Mouse (Mus musculus) cerebellum, adult 2 months (tissue): ENCODE measurements around the gene Elmo2. TPM values are rescaled to one million over a fixed set of nuclear protein-coding genes. Genes with fewer than 3 reads are reported as not detected.

Experiments used
- DNase-seq, 2 experiments: peaks; one replicate each; pipeline ENCODE4 v3.0.0; 2021
- H3K27ac ChIP-seq: fragments of 200-500 bp; 2 replicates; pipeline ENCODE4 v1.5.1; 2012; ENCODE audit warnings: low read length, control low read depth, inconsistent platforms; ENCODE audit not compliant: insufficient read depth
- H3K27me3 ChIP-seq: fragments of 200-500 bp; 2 replicates; pipeline ENCODE4 v1.6.1; 2012; ENCODE audit warnings: inconsistent platforms, mild to moderate bottlenecking, low read length, moderate library complexity; ENCODE audit not compliant: control insufficient read depth, insufficient read depth
- H3K4me1 ChIP-seq: fragments of 200-500 bp; 2 replicates; pipeline ENCODE4 v1.6.1; 2011; ENCODE audit warnings: low read length; ENCODE audit not compliant: control insufficient read depth, insufficient read depth
- H3K4me3 ChIP-seq: fragments of 200-500 bp; replicated peaks from 2 replicates; pipeline ENCODE3; 2011; ENCODE audit warnings: mild to moderate bottlenecking, low read depth, low read length, control low read depth; ENCODE audit not compliant: insufficient read depth
- CTCF ChIP-seq: fragments of 200-500 bp; IDR thresholded peaks from 2 replicates; pipeline ENCODE4 v1.5.1; 2011; ENCODE audit warnings: low read depth, mild to moderate bottlenecking, control low read depth, low read length, moderate library complexity, borderline replicate concordance; ENCODE audit not compliant: insufficient read depth
- POLR2A ChIP-seq: fragments of 200-500 bp; IDR thresholded peaks from 2 replicates; pipeline ENCODE4 v1.6.1; 2011; ENCODE audit warnings: low read length, control low read depth, borderline replicate concordance; ENCODE audit not compliant: insufficient read depth
- WGBS: fragments of 180-500 bp; shearing (Covaris S2); methylation state at CpG from one replicate; pipeline ENCODE4 v1.1.7; 2018; 5-methylcytosine and 5-hydroxymethylcytosine counted together
- polyA plus RNA-seq: library from polyadenylated mRNA; depleted of rRNA; stranded (reverse); fragments of >200 nt; gene quantifications from 2 replicates; pipeline ENCODE4 v1.2.3, GENCODE M21; 2012

The Elmo2 gene
- polyA plus RNA-seq, 1 experiment, result 187 TPM

- Histone ChIP-seq H3K27ac (no peak overlapping the region), H3K4me1 (peaks cover 34% of the 10 kb centered on the region), H3K4me3 (no peak overlapping the region), H3K27me3 (no peaks in the 10 kb centered on the region)
- no peak for TF ChIP-seq CTCF
- no peak for TF ChIP-seq POLR2A
- DNase-seq, result no peak
- WGBS, result 15% methylated on average over 1 of the region's 1 CpGs
These were observed 75.4 kb downstream of the Elmo2 start for GRCm38 (mm10) chr2:165250903-165251302.

GRCm38 (mm10) chr2:165248967-165249366 lies 77.3 kb downstream of the Elmo2 start:
- H3K27me3 ChIP-seq, result no peaks in the 10 kb centered on the region
- no peak overlapping the region for H3K27ac ChIP-seq
- peaks cover 32% of the 10 kb centered on the region for H3K4me1 ChIP-seq
- TF ChIP-seq POLR2A, result no peak
- no peak for TF ChIP-seq CTCF
- DNase-seq, result no peak
- WGBS, result 47% methylated on average over 3 of the region's 3 CpGs
- H3K4me3 ChIP-seq, result no peak overlapping the region

GRCm38 (mm10) chr2:165246349-165246748 lies 79.9 kb downstream of the Elmo2 start:
- WGBS, result 85% methylated on average over 11 of the region's 11 CpGs
- no peak overlapping the region for H3K4me3 ChIP-seq

GRCm38 (mm10) chr2:165243122-165243720 lies 83.1 kb downstream of the Elmo2 start:
- H3K27me3 ChIP-seq, result no peaks in the 10 kb centered on the region

More at GRCm38 (mm10) chr2:165246349-165246748, 79.9 kb downstream of the Elmo2 start:
- H3K27me3 ChIP-seq, result no peaks in the 10 kb centered on the region
- H3K27ac ChIP-seq, result no peak overlapping the region
- no peak for DNase-seq
- TF ChIP-seq CTCF (no peak), POLR2A (no peak)
- peaks cover 32% of the 10 kb centered on the region for H3K4me1 ChIP-seq

GRCm38 (mm10) chr2:165242575-165242974 lies 83.7 kb downstream of the Elmo2 start:
- DNase-seq, result peak; percentile 61 to 68
- no peak for TF ChIP-seq CTCF
- TF ChIP-seq POLR2A, result no peak
- Histone ChIP-seq H3K4me3 (no peak overlapping the region), H3K4me1 (peaks cover 36% of the 10 kb centered on the region), H3K27me3 (no peaks in the 10 kb centered on the region), H3K27ac (peak overlapping the region; percentile 32)
- 7% methylated on average over 13 of the region's 13 CpGs for WGBS

More at GRCm38 (mm10) chr2:165243122-165243720, 83.1 kb downstream of the Elmo2 start:
- 6% methylated on average over 11 of the region's 11 CpGs for WGBS
- DNase-seq, result peak; percentile 79 to 87
- Histone ChIP-seq H3K4me1 (peaks cover 36% of the 10 kb centered on the region), H3K27ac (peak overlapping the region; percentile 29), H3K4me3 (peak overlapping the region; percentile 1)
- TF ChIP-seq CTCF (no peak), POLR2A (no peak)

- Histone ChIP-seq H3K27me3 (no peaks in the 10 kb centered on the region), H3K27ac (no peak overlapping the region)
These were observed 84.5 kb downstream of the Elmo2 start for GRCm38 (mm10) chr2:165241786-165242185.

GRCm38 (mm10) chr2:165240371-165240770 lies 85.9 kb downstream of the Elmo2 start:
- H3K4me3 ChIP-seq, result no peak overlapping the region
- H3K27ac ChIP-seq, result no peak overlapping the region
- H3K27me3 ChIP-seq, result no peaks in the 10 kb centered on the region
- TF ChIP-seq POLR2A (no peak), CTCF (no peak)
- DNase-seq, result no peak
- 54% methylated on average over 8 of the region's 8 CpGs for WGBS
- peaks cover 39% of the 10 kb centered on the region for H3K4me1 ChIP-seq

More at GRCm38 (mm10) chr2:165241786-165242185, 84.5 kb downstream of the Elmo2 start:
- TF ChIP-seq CTCF (no peak), POLR2A (no peak)
- no peak for DNase-seq
- Histone ChIP-seq H3K4me1 (peaks cover 36% of the 10 kb centered on the region), H3K4me3 (no peak overlapping the region)
- WGBS, result 68% methylated on average over 7 of the region's 7 CpGs

- Histone ChIP-seq H3K4me3 (no peak overlapping the region), H3K27me3 (no peaks in the 10 kb centered on the region)
- WGBS, result 20% methylated on average over 15 of the region's 15 CpGs
These were observed 86.6 kb downstream of the Elmo2 start for GRCm38 (mm10) chr2:165239533-165240144.

More at GRCm38 (mm10) chr2:165239533-165240144, 86.6 kb downstream of the Elmo2 start:
- DNase-seq, result peak in 1 of 2 experiments; percentile 49
- H3K4me1 ChIP-seq, result peaks cover 42% of the 10 kb centered on the region
- H3K27ac ChIP-seq, result no peak overlapping the region
- TF ChIP-seq CTCF (no peak), POLR2A (no peak)
